Mouse (Mus musculus) heart, adult 2 months (tissue): Measurements from ENCODE around the gene Tgtp2. TPM values are rescaled to one million over a fixed set of nuclear protein-coding genes. Genes with fewer than 3 reads are reported as not detected.
"Not testable (repeated sequence)": the region's sequence is repeated elsewhere in the genome, so short reads cannot be mapped to it uniquely, and the experiment has no call there.

Experiments
- DNase-seq, 2 experiments: peaks; one replicate each; pipeline ENCODE4 v3.0.0; 2021
- H3K27ac ChIP-seq: fragments of 200-600 bp; 2 replicates; pipeline ENCODE4 v1.8.1; 2022
- H3K27me3 ChIP-seq: fragments of 200-500 bp; 2 replicates; pipeline ENCODE4 v1.6.1; 2012; ENCODE audit warnings: mild to moderate bottlenecking, low read length, inconsistent platforms, mixed read lengths; ENCODE audit not compliant: control insufficient read depth, insufficient read depth
- H3K36me3 ChIP-seq: fragments of 200-500 bp; 2 replicates; pipeline ENCODE4 v1.6.1; 2012; ENCODE audit warnings: low read length, inconsistent platforms; ENCODE audit not compliant: control insufficient read depth, insufficient read depth
- H3K4me1 ChIP-seq: fragments of 200-500 bp; 2 replicates; pipeline ENCODE4 v1.6.1; 2011; ENCODE audit warnings: low read length; ENCODE audit not compliant: control insufficient read depth, insufficient read depth
- H3K4me3 ChIP-seq: fragments of 200-600 bp; 2 replicates; pipeline ENCODE4 v1.8.1; 2022
- H3K79me2 ChIP-seq: fragments of 200-500 bp; replicated peaks from 2 replicates; pipeline ENCODE4 v1.6.1; 2012; ENCODE audit warnings: mild to moderate bottlenecking, inconsistent platforms, low read length, moderate library complexity, mixed read lengths; ENCODE audit not compliant: control insufficient read depth, insufficient read depth
- H3K9ac ChIP-seq: fragments of 200-500 bp; 2 replicates; pipeline ENCODE4 v1.6.1; 2012; ENCODE audit warnings: low read depth, mild to moderate bottlenecking, control low read depth, inconsistent platforms, low read length, mixed read lengths
- CTCF ChIP-seq: fragments of 200-600 bp; IDR thresholded peaks from 2 replicates; pipeline ENCODE4 v1.8.1; 2022; ENCODE audit warnings: antibody characterized with exemption, mild to moderate bottlenecking, moderate library complexity
- EP300 ChIP-seq: fragments of 200-500 bp; IDR thresholded peaks from 2 replicates; pipeline ENCODE4 v1.6.1; 2011; ENCODE audit warnings: low read depth, low read length, control low read depth; ENCODE audit not compliant: insufficient read depth
- POLR2A ChIP-seq: fragments of 200-500 bp; IDR thresholded peaks from 2 replicates; pipeline ENCODE4 v1.6.1; 2011; ENCODE audit warnings: mild to moderate bottlenecking, low read depth, low read length, control low read depth; ENCODE audit not compliant: insufficient read depth
- WGBS: fragments of 180-500 bp; shearing (Covaris S2); methylation state at CpG from one replicate; pipeline ENCODE4 v1.1.7; 2018; 5-methylcytosine and 5-hydroxymethylcytosine counted together
- intact Hi-C: fragments of 180-260 bp; cut with DNase I; formaldehyde crosslinking; loops from one replicate; pipeline ENCODE4 v1.15.1; 2025
- polyA plus RNA-seq: library from polyadenylated mRNA; depleted of rRNA; stranded (reverse); fragments of >200 nt; gene quantifications from 2 replicates; pipeline ENCODE4 v1.2.3, GENCODE M21; 2012; rRNA removed
- total RNA-seq, 2 experiments: library from RNA; stranded (reverse); gene quantifications; 2 replicates each; pipeline ENCODE4 v1.2.3; 2021

Tgtp2 gene
- total and polyA plus RNA-seq, 3 experiments, result 1.2 to 7.2 (median 6.9) TPM

DNA sequence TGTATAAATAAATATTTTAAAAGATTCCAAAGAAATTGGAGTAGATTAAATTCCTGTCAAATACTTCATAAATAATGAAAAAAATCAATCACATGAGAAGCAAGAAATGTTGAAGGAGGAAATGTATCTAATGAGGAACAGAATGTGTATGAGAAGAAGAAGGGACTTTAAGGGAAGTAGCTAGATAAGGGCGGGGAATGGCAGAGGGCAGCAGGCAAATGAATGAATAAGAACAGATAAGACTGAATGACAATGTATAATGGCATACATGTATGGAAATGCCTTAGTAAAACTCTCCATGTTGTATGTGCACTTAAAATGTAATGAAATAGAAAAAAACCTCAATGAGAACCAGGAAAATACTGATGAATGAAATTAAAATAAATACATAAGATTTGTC lies 4.4 kb upstream of the Tgtp2 start:
- Histone ChIP-seq H3K27ac (no peak overlapping the region), H3K4me3 (no peak overlapping the region), H3K4me1 (no peaks in the 10 kb centered on the region; the same call in 1 of the 2 replicates), H3K79me2 (no peaks in the 10 kb centered on the region), H3K9ac (no peak overlapping the region), H3K36me3 (no peaks in the 10 kb centered on the region), H3K27me3 (no peaks in the 10 kb centered on the region)
- TF ChIP-seq CTCF, result no peak
- TF ChIP-seq EP300, result no peak
- no peak for TF ChIP-seq POLR2A
- intact Hi-C loops, result no loop called here
- 67% methylated on average over 1 of the region's 1 CpGs for WGBS
- DNase-seq, result no peak

GRCm38 (mm10) chr11:49061865-49062264 lies 2.1 kb downstream of the Tgtp2 start:
- intact Hi-C loops, H3K4me3 ChIP-seq, H3K9ac ChIP-seq, H3K27ac ChIP-seq, H3K4me1 ChIP-seq, H3K27me3 ChIP-seq, DNase-seq, H3K79me2 ChIP-seq, H3K36me3 ChIP-seq: not testable (repeated sequence)
- 47% methylated on average over 2 of the region's 2 CpGs for WGBS

GRCm38 (mm10) chr11:49060061-49060460 lies 3.9 kb downstream of the Tgtp2 start:
- H3K36me3 ChIP-seq, H3K79me2 ChIP-seq, H3K27me3 ChIP-seq, H3K4me1 ChIP-seq, intact Hi-C loops, H3K9ac ChIP-seq, DNase-seq, H3K27ac ChIP-seq, H3K4me3 ChIP-seq: not testable (repeated sequence)
- WGBS, result 34% methylated on average over 2 of the region's 3 CpGs

DNA sequence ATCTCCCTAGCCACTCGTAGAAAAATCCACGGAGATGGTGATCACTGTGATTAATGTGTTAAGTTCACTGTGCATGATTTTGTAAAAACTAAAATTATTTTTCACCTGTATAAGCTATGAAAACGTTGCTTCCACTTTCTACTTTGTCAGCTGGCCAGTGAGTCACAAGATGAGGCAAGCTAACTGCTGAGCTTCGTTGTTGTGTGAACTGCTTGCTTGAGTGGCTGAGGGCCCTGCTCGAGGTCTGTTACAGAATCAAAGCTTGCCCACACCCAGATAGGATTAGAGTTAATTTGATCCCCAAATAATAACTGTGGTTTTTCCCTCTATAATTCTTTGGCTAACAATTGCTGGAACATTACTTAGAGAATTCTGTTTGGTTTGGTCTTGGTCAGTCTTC lies 12.1 kb downstream of the Tgtp2 start:
- DNase-seq, H3K36me3 ChIP-seq, H3K4me1 ChIP-seq, H3K79me2 ChIP-seq, intact Hi-C loops, H3K27me3 ChIP-seq, H3K9ac ChIP-seq, H3K27ac ChIP-seq, H3K4me3 ChIP-seq: not testable (repeated sequence)
- WGBS, result no CpG with 5 or more reads among the region's 5 CpGs

GRCm38 (mm10) chr11:49051093-49051891 lies 12.7 kb downstream of the Tgtp2 start, which contains the start of gene 9930111J21Rik2:
TSS of gene 9930111J21Rik2 (minus strand) at chr11:49051242.
- H3K36me3 ChIP-seq, H3K4me3 ChIP-seq, H3K4me1 ChIP-seq, intact Hi-C loops, H3K27me3 ChIP-seq, H3K9ac ChIP-seq, DNase-seq, H3K79me2 ChIP-seq, H3K27ac ChIP-seq: not testable (repeated sequence)
- WGBS, result 56% methylated on average over 1 of the region's 6 CpGs

- intact Hi-C loops, DNase-seq, H3K36me3 ChIP-seq, H3K9ac ChIP-seq, H3K4me3 ChIP-seq, H3K27ac ChIP-seq, H3K27me3 ChIP-seq, H3K79me2 ChIP-seq, H3K4me1 ChIP-seq: not testable (repeated sequence)
Observed at GRCm38 (mm10) chr11:49050064-49050463, 13.9 kb downstream of the Tgtp2 start.

DNA sequence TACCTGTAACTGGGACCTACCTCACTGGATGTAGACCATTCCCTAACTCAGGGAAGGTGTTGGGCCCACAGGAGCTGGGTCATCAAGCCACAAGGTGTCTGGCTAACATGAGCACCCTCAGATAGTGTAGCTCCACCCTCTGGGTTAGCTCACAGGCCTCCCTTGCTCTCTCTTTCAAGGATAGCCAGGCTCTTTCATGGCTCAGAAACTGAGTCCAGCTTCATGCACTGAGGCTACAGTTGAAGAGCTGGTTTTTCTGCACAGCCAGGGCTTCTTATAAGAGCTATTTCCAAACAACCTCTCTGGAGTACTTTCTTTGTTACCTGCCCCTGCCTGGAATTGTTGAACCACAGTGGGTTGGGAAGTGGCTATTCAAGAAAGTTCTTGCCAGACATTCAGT lies 51.9 kb downstream of the Tgtp2 start:
- H3K4me3 ChIP-seq, H3K9ac ChIP-seq, intact Hi-C loops, H3K4me1 ChIP-seq, H3K27ac ChIP-seq, H3K27me3 ChIP-seq, H3K79me2 ChIP-seq, H3K36me3 ChIP-seq, DNase-seq: not testable (repeated sequence)

Other genes starting within 250 kb of the Tgtp2 start
- 10 to 100 TPM; 19.8 to 19.9 TPM for gene Trim41, start 246.9 kb downstream of the Tgtp2 start, total RNA-seq
- gene Trim41, start 246.9 kb downstream of the Tgtp2 start, polyA plus RNA-seq, result 19.1 and 19.3 TPM in 2 replicates
- gene Trim7, start 238.1 kb downstream of the Tgtp2 start, total RNA-seq, result 10 to 100 TPM; 18.2 to 18.4 TPM
- gene Trim7, start 238.1 kb downstream of the Tgtp2 start, polyA plus RNA-seq, result 27.9 and 32.6 TPM in 2 replicates
- gene Gm12184, start 237.6 kb downstream of the Tgtp2 start, total RNA-seq, result 1 to 10 TPM; 3.8 to 3.9 TPM
- gene Gm12184, start 237.6 kb downstream of the Tgtp2 start, polyA plus RNA-seq, result 18.8 and 28.2 TPM in 2 replicates
- gene Irgm1, start 192.5 kb downstream of the Tgtp2 start, total RNA-seq, result 10 to 100 TPM in 1 of 2 experiments, 1 to 10 TPM in 1; 9.9 to 13.5 TPM
- gene Irgm1, start 192.5 kb downstream of the Tgtp2 start, polyA plus RNA-seq, result 10.0 and 17.2 TPM in 2 replicates
- 1 to 10 TPM; 1.4 to 1.5 TPM for gene Gm5431, start 162.0 kb downstream of the Tgtp2 start, total RNA-seq
- 0.20 and 0.67 TPM in 2 replicates for gene Gm5431, start 162.0 kb downstream of the Tgtp2 start, polyA plus RNA-seq
- gene Psme2b, start 118.0 kb downstream of the Tgtp2 start, total RNA-seq, result 1 to 10 TPM; 2.8 to 5.0 TPM
- 3.1 and 6.6 TPM in 2 replicates for gene Psme2b, start 118.0 kb downstream of the Tgtp2 start, polyA plus RNA-seq
- gene Olfr56, start 85.3 kb downstream of the Tgtp2 start, total RNA-seq, result not detected
- 0.10 and 0.18 TPM in 2 replicates for gene Olfr56, start 85.3 kb downstream of the Tgtp2 start, polyA plus RNA-seq
- gene 9930111J21Rik1, start 84.8 kb downstream of the Tgtp2 start, total RNA-seq, result 1 to 10 TPM; 4.3 to 5.1 TPM
- gene 9930111J21Rik1, start 84.8 kb downstream of the Tgtp2 start, polyA plus RNA-seq, result 3.4 and 6.2 TPM in 2 replicates
- 1 to 10 TPM; 1.1 to 1.8 TPM for gene Gm12185, start 72.0 kb downstream of the Tgtp2 start, total RNA-seq
- gene Gm12185, start 72.0 kb downstream of the Tgtp2 start, polyA plus RNA-seq, result 0.29 and 0.78 TPM in 2 replicates
- gene Tgtp1, start 70.0 kb downstream of the Tgtp2 start, total RNA-seq, result 1 to 10 TPM; 2.7 to 7.6 TPM
- gene Tgtp1, start 70.0 kb downstream of the Tgtp2 start, polyA plus RNA-seq, result 1.8 and 2.2 TPM in 2 replicates
- gene 9930111J21Rik2, start 13.0 kb downstream of the Tgtp2 start, total RNA-seq, result 1 to 10 TPM; 5.5 to 7.1 TPM
- 1.9 and 4.9 TPM in 2 replicates for gene 9930111J21Rik2, start 13.0 kb downstream of the Tgtp2 start, polyA plus RNA-seq
- gene Ifi47, start 12.4 kb upstream of the Tgtp2 start, total RNA-seq, result 1 to 10 TPM; 2.5 to 3.3 TPM
- gene Ifi47, start 12.4 kb upstream of the Tgtp2 start, polyA plus RNA-seq, result 2.6 and 3.3 TPM in 2 replicates
- gene Olfr1396, start 50.7 kb upstream of the Tgtp2 start, total RNA-seq, result 1 to 10 TPM in 1 of 2 experiments, under 1 TPM in 1; 0.97 to 1.4 TPM
- gene Olfr1396, start 50.7 kb upstream of the Tgtp2 start, polyA plus RNA-seq, result 4.4 and 9.7 TPM in 2 replicates
- not detected for gene Olfr1395, start 78.1 kb upstream of the Tgtp2 start, total RNA-seq
- gene Olfr1395, start 78.1 kb upstream of the Tgtp2 start, polyA plus RNA-seq, result 0.12 TPM in 1 of 2 replicates, not detected in the other
- not detected for gene Olfr1394, start 90.2 kb upstream of the Tgtp2 start, total RNA-seq
- gene Olfr1394, start 90.2 kb upstream of the Tgtp2 start, polyA plus RNA-seq, result not detected in 2 replicates
- gene Btnl9, start 123.0 kb upstream of the Tgtp2 start, total RNA-seq, result 10 to 100 TPM; 25.0 to 31.4 TPM
- 18.9 and 23.0 TPM in 2 replicates for gene Btnl9, start 123.0 kb upstream of the Tgtp2 start, polyA plus RNA-seq
- 10 to 100 TPM; 23.9 to 28.9 TPM for gene Zfp62, start 139.1 kb upstream of the Tgtp2 start, total RNA-seq
- gene Zfp62, start 139.1 kb upstream of the Tgtp2 start, polyA plus RNA-seq, result 2.9 and 8.2 TPM in 2 replicates
- 10 to 100 TPM; 59.2 to 72.3 TPM for gene Mgat1, start 180.0 kb upstream of the Tgtp2 start, total RNA-seq
- 74.4 and 86.4 TPM in 2 replicates for gene Mgat1, start 180.0 kb upstream of the Tgtp2 start, polyA plus RNA-seq
- under 1 TPM; 0.39 TPM for gene Olfr1393, start 214.1 kb upstream of the Tgtp2 start, total RNA-seq
- gene Olfr1393, start 214.1 kb upstream of the Tgtp2 start, polyA plus RNA-seq, result 1.8 and 2.1 TPM in 2 replicates
- not detected for gene Olfr1392, start 221.1 kb upstream of the Tgtp2 start, total RNA-seq
- 0.08 TPM in 1 of 2 replicates, not detected in the other for gene Olfr1392, start 221.1 kb upstream of the Tgtp2 start, polyA plus RNA-seq
- gene Olfr10, start 240.5 kb upstream of the Tgtp2 start, total RNA-seq, result not detected
- not detected in 2 replicates for gene Olfr10, start 240.5 kb upstream of the Tgtp2 start, polyA plus RNA-seq